Mouse (Mus musculus): Measurements from ENCODE around the gene Rep15.

Gene Rep15

GRCm38 (mm10) chr6:147079919-147080318 lies 47.5 kb downstream of the Rep15 start:
- in situ Hi-C loops (cut with MboI, MseI) = no loop called here
